Mouse (Mus musculus) ES-E14 (cell line): ENCODE measurements around the gene Olfr979. TPM values are rescaled to one million over a fixed set of nuclear protein-coding genes. Genes with fewer than 3 reads are reported as not detected.
"Not testable (repeated sequence)": the region's sequence is repeated elsewhere in the genome, so short reads cannot be mapped to it uniquely, and the experiment has no call there.

ENCODE experiments used
- DNase-seq: peaks from one replicate; pipeline ENCODE4 v3.0.0-alpha.2; 2013; ENCODE audit warnings: low read depth, low spot score
- H3K27ac ChIP-seq: 2 replicates; pipeline ENCODE4 v1.5.1; 2012; ENCODE audit warnings: low read depth, mild to moderate bottlenecking, low read length, moderate library complexity, mixed read lengths; ENCODE audit not compliant: poor library complexity, insufficient read depth, severe bottlenecking
- H3K36me3 ChIP-seq: 2 replicates; pipeline ENCODE4 v1.6.1; 2012; ENCODE audit warnings: mild to moderate bottlenecking, low read length, moderate library complexity, mixed read lengths; ENCODE audit not compliant: control insufficient read depth, poor library complexity, insufficient read depth, severe bottlenecking
- H3K4me1 ChIP-seq, 2 experiments: fragments of 150-350 bp in 1 of 2; sonication (generic) in 1 of 2; 2 replicates each; pipeline ENCODE4 v1.6.1; 2012; ENCODE audit warnings: low read length in 2 of 2, mild to moderate bottlenecking in 1 of 2, mixed read lengths in 1 of 2; ENCODE audit not compliant: control insufficient read depth in 2 of 2, insufficient read depth in 2 of 2, poor library complexity in 1 of 2
- H3K4me3 ChIP-seq, 2 experiments: fragments of 150-350 bp in 1 of 2; sonication (generic) in 1 of 2; 2 replicates each; pipeline ENCODE4 v1.5.1; 2012; ENCODE audit warnings: low read length in 2 of 2, low read depth in 1 of 2, mild to moderate bottlenecking in 1 of 2, mixed read lengths in 1 of 2; ENCODE audit not compliant: insufficient read depth in 1 of 2, poor library complexity in 1 of 2, severe bottlenecking in 1 of 2
- H3K9ac ChIP-seq: 2 replicates; pipeline ENCODE4 v1.6.1; 2012; ENCODE audit warnings: low read depth, mild to moderate bottlenecking, low read length, mixed read lengths; ENCODE audit not compliant: poor library complexity, insufficient read depth, severe bottlenecking
- H3K9me3 ChIP-seq: fragments of 150-350 bp; sonication (generic); 2 replicates; pipeline ENCODE4 v1.6.1; 2012; ENCODE audit warnings: low read depth, mild to moderate bottlenecking, low read length; ENCODE audit not compliant: control insufficient read depth, insufficient read depth
- CHD2 ChIP-seq: IDR thresholded peaks from 2 replicates; pipeline ENCODE4 v1.6.1; 2014; ENCODE audit warnings: mild to moderate bottlenecking, low read depth, low read length, inconsistent platforms
- HCFC1 ChIP-seq: IDR thresholded peaks from 2 replicates; pipeline ENCODE4 v1.6.1; 2012; ENCODE audit warnings: low read length, inconsistent platforms, borderline replicate concordance; ENCODE audit not compliant: insufficient read depth
- MAFK ChIP-seq: IDR thresholded peaks from 2 replicates; pipeline ENCODE4 v1.6.1; 2014; ENCODE audit warnings: mild to moderate bottlenecking, low read depth, low read length, inconsistent platforms; ENCODE audit not compliant: insufficient read depth
- ZC3H11A ChIP-seq: IDR thresholded peaks from 2 replicates; pipeline ENCODE4 v1.6.1; 2012; ENCODE audit warnings: low read depth, mild to moderate bottlenecking, inconsistent platforms, low read length, borderline replicate concordance
- ZNF384 ChIP-seq: IDR thresholded peaks from 2 replicates; pipeline ENCODE4 v1.6.1; 2012; ENCODE audit warnings: low read depth, low read length, inconsistent platforms
- in situ Hi-C, 2 experiments: fragments of 600-800 bp; cut with MboI; formaldehyde crosslinking; loops; one replicate each; pipeline ENCODE4 v1.15.1; 2025; ENCODE audit warnings: low sequenced_read_pairs in 2 of 2, inconsistent platforms in 1 of 2; ENCODE audit not compliant: unreplicated experiment in 2 of 2
- total RNA-seq: library from RNA; depleted of rRNA; stranded (reverse); fragments of 300-350 nt; gene quantifications from 2 replicates; pipeline ENCODE4 v1.2.3, GENCODE M21; 2012; rRNA removed

Gene Olfr979
- total RNA-seq, 1 experiment, result 0.13 TPM

DNA sequence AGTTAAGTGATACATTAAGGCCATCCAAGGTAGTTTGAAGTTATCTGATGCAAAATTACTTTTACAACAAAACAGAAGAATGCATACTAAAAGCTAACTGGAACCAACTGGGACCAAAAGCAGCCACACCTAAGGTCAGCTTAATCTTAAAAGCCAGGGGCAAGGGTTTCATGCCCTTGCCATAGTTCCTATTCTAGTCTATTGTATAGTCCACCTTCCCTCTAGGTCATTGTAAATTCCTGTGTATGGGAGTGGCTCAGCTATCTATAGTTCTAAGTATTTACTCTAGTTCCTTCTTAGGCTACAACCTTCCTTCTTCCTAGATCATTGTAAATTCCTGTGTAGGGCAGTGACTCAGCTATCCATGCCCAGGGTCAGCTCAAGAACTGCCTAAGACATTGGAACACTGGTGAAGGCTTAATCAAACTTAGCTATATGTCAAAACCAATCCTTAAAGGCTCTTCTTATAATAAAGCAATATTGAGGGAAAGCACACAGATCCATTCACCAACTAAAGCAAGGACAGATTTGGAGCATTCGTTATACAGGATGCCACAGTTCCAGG, 26.6 kb downstream of the Olfr979 start:
- H3K4me3 ChIP-seq, H3K9me3 ChIP-seq, H3K27ac ChIP-seq, DNase-seq, in situ Hi-C loops, H3K9ac ChIP-seq, H3K36me3 ChIP-seq, H3K4me1 ChIP-seq: not testable (repeated sequence)
- peak; percentile 77 for TF ChIP-seq MAFK

DNA sequence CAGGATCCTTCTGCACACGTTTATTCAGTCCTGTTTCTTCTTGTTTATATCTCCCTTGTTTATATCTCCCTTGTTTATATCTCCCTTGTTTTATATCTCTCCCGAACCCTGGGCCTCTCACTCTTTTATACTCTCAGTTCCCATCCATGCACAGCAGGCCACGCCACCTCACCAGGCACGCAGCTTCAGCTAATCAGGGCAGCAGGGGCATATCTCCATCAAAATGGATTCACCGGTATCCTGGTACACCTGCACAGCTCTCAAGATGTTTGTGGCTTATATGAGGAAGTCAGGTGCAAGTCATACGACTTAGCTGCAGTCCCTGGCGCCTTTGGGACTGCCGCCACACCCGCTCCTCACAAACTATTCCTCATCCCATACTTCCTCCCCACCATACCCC, 42.2 kb downstream of the Olfr979 start, which contains the start of gene Olfr976:
Olfr976 (minus strand) TSS at position 101 of the 400 bp plus-strand sequence.
- H3K4me1 ChIP-seq, H3K9ac ChIP-seq, in situ Hi-C loops, H3K27ac ChIP-seq, H3K9me3 ChIP-seq, H3K36me3 ChIP-seq, DNase-seq, H3K4me3 ChIP-seq: not testable (repeated sequence)

DNA sequence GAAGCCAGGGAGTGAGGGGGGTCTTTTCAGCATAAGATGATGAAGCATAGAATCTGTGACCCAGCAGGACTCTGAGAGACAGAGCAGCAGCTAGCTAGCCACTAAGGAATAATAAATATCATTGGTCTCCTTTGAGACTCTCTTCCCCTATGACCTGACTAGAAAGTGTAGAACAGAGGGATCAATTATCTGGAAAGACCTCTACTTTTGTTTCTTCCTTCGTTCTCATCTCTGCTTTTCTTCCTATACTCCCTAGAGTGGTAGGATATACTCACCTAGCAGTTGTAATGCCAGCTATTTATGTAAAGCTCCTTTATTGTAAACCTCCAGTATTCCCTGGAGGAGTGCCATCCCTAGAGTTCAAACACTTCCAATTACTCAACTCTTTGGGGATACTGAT, 51.3 kb downstream of the Olfr979 start, which contains the start of gene Olfr975:
Olfr975 (minus strand) TSS at position 101 of the 400 bp plus-strand sequence.
- in situ Hi-C loops, result no loop called here
- TF ChIP-seq ZNF384, result no peak
- TF ChIP-seq MAFK, result no peak
- no peak for TF ChIP-seq HCFC1
- no peak for TF ChIP-seq ZC3H11A
- no peak for TF ChIP-seq CHD2
- Histone ChIP-seq H3K36me3 (no peaks in the 10 kb centered on the region), H3K4me1 (no peaks in the 10 kb centered on the region), H3K27ac (no peak within 1 kb of the TSS), H3K9ac (no peak within 1 kb of the TSS), H3K9me3 (no peaks in the 10 kb centered on the region), H3K4me3 (no peak within 1 kb of the TSS)
- no peak for DNase-seq

Other genes with a start within 250 kb of the Olfr979 start
- gene Olfr968, start 220.2 kb downstream of the Olfr979 start, total RNA-seq, result 0.05 TPM in 1 of 2 replicates, not detected in the other
- gene Olfr969, start 212.5 kb downstream of the Olfr979 start, total RNA-seq, result not detected in 2 replicates
- gene Olfr970, start 194.6 kb downstream of the Olfr979 start, total RNA-seq, result not detected in 2 replicates
- not detected in 2 replicates for gene Olfr971, start 166.6 kb downstream of the Olfr979 start, total RNA-seq
- not detected in 2 replicates for gene Olfr972, start 137.0 kb downstream of the Olfr979 start, total RNA-seq
- not detected in 2 replicates for gene Olfr229, start 96.1 kb downstream of the Olfr979 start, total RNA-seq
- gene Olfr974, start 66.0 kb downstream of the Olfr979 start, total RNA-seq, result not detected in 2 replicates
- gene Olfr975, start 51.4 kb downstream of the Olfr979 start, total RNA-seq, result not detected in 2 replicates
- not detected in 2 replicates for gene Olfr976, start 42.3 kb downstream of the Olfr979 start, total RNA-seq
- not detected in 2 replicates for gene Olfr978, start 11.4 kb downstream of the Olfr979 start, total RNA-seq
- 0.16 TPM in 1 of 2 replicates, not detected in the other for gene Olfr980, start 6.1 kb upstream of the Olfr979 start, total RNA-seq
- gene Olfr981, start 18.0 kb upstream of the Olfr979 start, total RNA-seq, result not detected in 2 replicates
- gene Olfr982, start 70.4 kb upstream of the Olfr979 start, total RNA-seq, result 0.05 TPM in 1 of 2 replicates, not detected in the other
- gene Olfr983, start 90.1 kb upstream of the Olfr979 start, total RNA-seq, result 0.13 and 0.21 TPM in 2 replicates
- 0.36 and 0.48 TPM in 2 replicates for gene Olfr984, start 110.7 kb upstream of the Olfr979 start, total RNA-seq
- gene Olfr985, start 126.7 kb upstream of the Olfr979 start, total RNA-seq, result 3.4 and 3.8 TPM in 2 replicates
- not detected in 2 replicates for gene Tmem225, start 144.7 kb upstream of the Olfr979 start, total RNA-seq
- gene Olfr986, start 177.5 kb upstream of the Olfr979 start, total RNA-seq, result 0.31 and 0.53 TPM in 2 replicates
- gene Zfp202, start 188.9 kb upstream of the Olfr979 start, total RNA-seq, result 2.1 and 2.2 TPM in 2 replicates